Mouse (Mus musculus) liver, adult 2 months (tissue): ENCODE measurements around the gene Grap.

Source experiments
- CTCF ChIP-seq: fragments of 200-500 bp; IDR thresholded peaks from 2 replicates; pipeline ENCODE4 v1.5.1; 2011; ENCODE audit warnings: low read depth, low read length, control low read depth
- POLR2A ChIP-seq: fragments of 200-500 bp; IDR thresholded peaks from 2 replicates; pipeline ENCODE4 v1.6.1; 2011; ENCODE audit warnings: low read length, control low read depth; ENCODE audit not compliant: insufficient read depth; ENCODE audit errors: extremely low read depth

- TF ChIP-seq CTCF (no peak), POLR2A (no peak)
Measured at GRCm38 (mm10) chr11:61706232-61706631, 53.2 kb downstream of the Grap start.
